Mouse (Mus musculus) mesoderm, embryonic 11.5 days (tissue): ENCODE measurements at regions not wholly inside any gene's neighbourhood (a gene's known extent, or its start where the extent isn't known, plus 50 kb on each side); places are given as distances from the start of the nearest gene placed in this dataset.

Experiments used
- DNase-seq: peaks from one replicate; pipeline ENCODE4 v3.0.0-alpha.2; 2012; ENCODE audit warnings: low read depth, low spot score

- DNase-seq, result no peak
Measured at GRCm38 (mm10) chr8:10825192-10825926, 182.9 kb downstream of the Irs2 start.

DNA sequence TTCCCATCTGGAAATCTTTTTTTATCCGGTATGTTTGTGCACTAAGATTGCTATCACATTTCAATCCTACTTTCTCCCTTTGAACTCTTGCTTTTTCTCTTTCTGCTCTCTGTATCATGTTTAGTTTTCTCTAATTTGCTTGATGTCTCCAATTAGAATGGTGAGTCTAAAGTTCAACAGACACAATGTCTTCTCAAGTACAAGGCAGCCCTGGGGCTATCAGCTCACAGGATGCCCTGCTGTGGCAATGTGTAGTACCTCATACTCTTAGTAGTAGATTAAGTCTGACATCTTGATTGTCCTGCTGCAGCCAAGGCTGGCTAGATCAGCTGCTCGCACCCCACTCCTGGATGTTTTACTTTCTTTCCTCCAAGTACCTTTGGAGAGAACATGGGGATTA, 186.4 kb downstream of the Irs2 start:
- DNase-seq, result no peak

DNA sequence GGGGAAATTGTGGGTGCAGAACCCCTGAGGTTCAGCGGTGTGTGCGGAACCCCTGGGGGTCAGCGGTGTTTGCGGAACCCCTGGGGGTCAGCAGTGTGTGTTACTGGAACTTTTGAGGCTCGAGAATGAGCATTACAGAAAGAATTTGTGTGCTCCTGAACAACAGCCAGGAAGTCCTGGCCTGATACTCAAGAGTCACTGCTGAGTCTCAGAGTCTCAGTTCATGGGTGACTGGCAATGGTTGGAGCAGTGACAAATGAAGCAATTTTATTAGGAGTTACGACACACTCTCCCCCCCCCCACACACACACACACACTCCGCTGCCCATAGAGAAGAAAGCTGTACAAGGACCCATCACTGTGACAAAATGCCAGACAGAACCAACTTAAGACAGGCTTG, 193.8 kb downstream of the Irs2 start:
- no peak for DNase-seq

DNA sequence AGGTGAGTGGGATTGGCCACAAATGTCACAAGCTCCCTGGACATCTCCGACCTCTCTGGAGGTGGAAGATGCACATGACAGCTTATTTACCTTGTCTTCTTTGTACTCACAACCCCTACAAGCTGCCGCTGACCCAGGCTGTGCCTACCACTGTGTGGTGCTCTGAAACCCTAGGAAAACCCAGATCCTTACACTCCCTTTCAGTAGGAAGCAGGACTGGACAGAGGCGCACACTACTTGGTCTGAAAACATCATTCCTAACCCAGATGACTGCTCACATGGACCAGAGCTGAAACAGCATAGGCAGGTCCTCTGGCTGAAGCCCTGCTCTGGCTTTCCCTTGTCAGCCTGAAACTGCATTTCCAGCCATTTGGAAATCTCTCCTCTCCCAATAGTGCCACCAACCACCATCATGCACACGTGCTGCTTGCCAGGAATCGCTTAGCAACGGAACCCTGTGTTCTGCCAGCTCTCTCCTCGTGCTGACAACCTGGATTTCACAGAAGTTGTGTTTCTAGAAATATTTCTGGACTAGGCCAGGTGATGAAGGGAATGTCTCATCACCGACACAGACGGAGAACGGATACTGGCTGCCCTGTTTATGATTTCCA, 196.1 kb downstream of the Irs2 start:
- no peak for DNase-seq

DNA sequence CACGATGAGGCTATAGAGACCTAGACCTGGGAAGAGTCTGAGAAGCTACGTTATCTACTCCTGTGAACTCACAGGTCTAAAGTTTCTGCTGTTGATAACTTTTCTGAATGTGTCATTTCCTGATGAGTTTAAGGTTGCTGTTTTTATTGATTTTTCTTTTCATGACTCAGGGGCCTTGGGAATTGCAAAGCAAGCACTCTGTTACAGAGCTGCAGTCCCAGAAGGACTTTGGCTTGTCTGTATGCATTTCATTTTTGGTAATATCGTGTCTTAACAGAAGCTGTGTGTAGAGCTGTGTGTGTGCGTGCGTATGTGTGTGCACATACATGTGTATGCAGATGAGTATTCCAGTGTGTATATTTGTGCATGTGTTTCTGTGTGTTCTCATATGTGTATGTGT, 201.2 kb downstream of the Irs2 start:
- no peak for DNase-seq

- DNase-seq, result peak; percentile 58
Measured at GRCm38 (mm10) chr8:10805405-10806151, 202.7 kb downstream of the Irs2 start.

DNA sequence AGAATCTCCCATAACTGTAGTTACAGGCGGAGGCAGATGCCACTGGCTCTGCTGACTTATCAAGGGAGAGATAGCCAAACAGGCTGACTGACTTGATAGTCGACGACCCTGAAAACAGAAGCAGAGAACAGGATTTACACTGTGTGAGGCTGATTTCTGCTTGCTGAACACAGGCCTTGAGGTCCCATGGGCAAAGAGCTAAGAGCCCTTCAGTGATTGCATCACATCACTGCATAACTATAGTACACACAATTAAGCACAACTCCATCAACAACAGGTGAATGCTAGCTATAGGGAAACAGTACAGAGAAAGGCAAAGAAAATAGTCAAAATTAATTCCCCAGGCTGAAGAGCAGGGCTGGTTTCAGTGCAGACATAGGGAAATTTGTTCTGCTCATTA, 203.3 kb downstream of the Irs2 start:
- no peak for DNase-seq

DNA sequence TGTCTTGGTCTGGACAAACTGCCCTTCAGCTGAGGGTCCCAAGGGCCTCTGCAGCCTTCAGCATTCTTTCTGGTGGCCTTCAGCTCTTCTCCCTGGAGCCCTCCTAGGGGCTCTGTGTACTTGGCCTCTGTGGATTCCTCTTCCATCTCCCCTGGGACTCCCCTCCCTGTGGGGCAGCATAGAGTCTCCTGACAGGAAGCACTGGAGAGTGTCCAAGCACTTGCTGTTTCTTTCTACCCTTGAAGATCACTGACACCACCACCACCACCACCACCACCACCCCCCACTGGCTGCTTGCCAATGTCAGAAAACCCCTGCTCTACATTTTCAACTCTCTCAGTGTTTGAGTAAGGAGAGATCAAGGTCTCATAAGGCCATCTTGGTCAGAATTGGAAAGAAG, 206.3 kb downstream of the Irs2 start:
- DNase-seq, result no peak

DNA sequence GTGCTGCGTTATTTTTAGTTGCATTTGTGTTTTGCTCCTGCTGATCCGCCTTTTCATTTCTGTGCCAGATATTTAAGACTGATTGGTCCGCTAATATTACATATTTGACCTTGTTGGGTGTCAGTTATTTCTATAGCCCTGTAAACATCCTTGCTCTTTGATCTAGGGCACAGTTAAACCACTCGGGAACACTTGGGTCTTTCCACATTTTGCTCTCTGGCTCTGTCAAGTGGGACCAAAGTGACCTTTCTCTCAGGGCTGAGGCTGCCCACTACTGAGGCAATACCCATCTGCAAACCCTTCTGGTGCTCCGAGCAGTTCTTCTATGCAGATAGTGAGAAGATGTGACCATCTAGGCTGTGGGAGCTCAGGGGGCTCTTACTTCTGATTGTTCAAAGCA, 206.7 kb downstream of the Irs2 start:
- DNase-seq, result no peak

- no peak for DNase-seq
Measured at GRCm38 (mm10) chr8:10798444-10798843, 209.8 kb downstream of the Irs2 start.

GRCm38 (mm10) chr8:10794367-10795189, 213.7 kb downstream of the Irs2 start:
- peak; percentile 65 for DNase-seq

DNA sequence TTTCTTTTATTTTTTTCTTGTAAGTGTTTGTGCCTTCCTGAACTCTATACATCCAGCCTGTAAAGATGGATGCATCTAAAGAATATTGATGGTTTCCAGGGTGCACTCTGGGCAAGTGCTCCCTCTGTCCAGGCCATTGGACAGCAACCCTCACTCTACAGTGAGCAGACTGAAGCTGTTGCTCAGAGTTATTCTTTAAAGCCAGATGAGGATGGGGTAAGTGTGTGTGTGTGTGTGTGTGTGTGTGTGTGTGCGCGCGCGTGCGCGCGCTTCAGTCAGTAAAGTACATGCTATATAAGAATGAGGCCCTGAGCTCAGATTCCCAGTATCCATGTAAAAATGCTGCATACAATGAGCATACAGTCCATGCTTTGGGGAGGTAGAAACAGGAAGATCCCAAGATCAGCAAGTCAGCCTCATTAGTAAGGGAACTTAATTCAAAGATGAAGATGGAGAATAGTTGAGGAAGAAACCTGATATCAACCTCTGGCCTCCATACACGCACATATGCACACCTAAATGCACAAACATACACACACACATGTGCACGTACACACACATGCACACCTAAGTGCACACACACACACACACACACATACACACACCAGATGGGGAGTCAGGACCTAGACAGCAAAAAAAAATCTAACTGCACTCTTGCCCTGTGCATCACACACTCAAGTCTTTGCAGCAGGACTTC, 214.4 kb downstream of the Irs2 start:
- DNase-seq, result no peak

DNA sequence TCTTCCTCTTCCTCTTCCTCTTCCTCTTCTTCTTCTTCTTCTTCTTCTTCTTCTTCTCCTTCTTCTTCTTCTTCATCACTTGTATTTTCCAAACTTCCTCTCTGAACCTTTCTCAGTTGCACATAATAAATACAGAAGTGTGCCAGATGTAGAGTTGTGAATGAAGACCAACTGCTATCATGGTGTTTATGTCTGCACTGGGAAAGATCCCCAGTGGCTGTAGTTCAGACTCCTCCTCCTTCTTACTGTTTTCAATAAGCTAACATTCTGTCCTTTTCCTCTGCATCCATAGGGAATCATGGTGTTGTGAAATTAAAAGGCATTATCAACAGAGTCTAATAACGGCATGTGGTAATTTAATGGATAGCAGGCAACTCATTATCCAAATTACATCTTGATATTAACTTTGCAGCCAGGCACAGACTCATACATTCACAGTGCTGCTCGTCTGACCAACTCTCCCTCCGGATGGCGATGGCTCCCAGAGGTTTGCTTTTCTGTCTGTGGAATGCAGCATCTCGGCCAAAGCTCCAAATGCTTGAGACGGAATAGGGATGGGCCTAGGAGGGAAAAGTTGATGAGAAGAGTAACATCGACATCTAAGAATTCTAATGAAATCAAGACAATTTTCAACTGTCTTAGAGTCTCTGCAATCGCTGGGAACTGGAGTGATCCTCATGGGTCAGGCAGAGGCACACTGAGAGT, 219.6 kb downstream of the Irs2 start:
- DNase-seq, result no peak

DNA sequence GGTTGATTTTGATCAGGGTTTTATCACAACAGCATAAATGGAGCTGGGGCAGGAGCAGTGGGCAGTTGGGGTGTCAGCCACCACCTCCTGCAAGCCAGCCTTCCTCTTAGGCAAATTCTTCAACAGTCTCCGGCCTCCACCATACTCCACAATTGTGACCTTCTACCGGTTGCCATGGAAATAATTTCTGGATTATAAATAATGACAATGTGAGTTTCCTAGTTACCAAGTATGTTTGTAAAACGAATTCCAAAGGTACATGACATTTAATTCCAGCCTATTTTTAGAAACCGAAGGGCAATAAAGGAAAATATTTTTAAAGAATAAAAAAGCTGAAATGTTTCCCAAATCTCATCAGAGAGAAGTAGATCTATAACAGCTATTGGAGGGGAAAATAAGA, 222.5 kb downstream of the Irs2 start:
- no peak for DNase-seq

DNA sequence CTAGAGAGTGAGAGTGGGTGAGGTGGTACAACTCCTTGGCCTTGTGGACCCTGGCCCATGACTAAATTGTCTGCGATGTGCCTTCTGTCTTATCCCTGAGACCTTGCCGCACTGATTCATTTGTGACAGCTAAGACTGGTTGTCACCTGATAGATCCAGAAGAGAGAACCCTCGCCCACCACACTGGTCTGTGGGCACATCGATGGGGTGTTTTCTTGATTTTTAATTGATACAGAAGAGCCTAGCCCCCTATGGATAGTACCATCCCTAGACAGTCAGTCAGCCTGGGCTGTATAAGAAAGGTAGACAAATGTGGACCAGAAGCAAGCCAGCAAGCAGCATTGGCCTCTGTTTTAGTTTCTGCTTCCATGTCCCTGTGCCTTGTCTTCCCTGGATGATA, 222.9 kb downstream of the Irs2 start:
- DNase-seq, result no peak

- DNase-seq, result no peak
Measured at GRCm38 (mm10) chr8:10784481-10784880, 223.8 kb downstream of the Irs2 start.

- DNase-seq, result no peak
Measured at GRCm38 (mm10) chr8:10781860-10782259, 226.4 kb downstream of the Irs2 start.

- DNase-seq, result no peak
Measured at GRCm38 (mm10) chr8:10779636-10780035, 228.6 kb downstream of the Irs2 start.

DNA sequence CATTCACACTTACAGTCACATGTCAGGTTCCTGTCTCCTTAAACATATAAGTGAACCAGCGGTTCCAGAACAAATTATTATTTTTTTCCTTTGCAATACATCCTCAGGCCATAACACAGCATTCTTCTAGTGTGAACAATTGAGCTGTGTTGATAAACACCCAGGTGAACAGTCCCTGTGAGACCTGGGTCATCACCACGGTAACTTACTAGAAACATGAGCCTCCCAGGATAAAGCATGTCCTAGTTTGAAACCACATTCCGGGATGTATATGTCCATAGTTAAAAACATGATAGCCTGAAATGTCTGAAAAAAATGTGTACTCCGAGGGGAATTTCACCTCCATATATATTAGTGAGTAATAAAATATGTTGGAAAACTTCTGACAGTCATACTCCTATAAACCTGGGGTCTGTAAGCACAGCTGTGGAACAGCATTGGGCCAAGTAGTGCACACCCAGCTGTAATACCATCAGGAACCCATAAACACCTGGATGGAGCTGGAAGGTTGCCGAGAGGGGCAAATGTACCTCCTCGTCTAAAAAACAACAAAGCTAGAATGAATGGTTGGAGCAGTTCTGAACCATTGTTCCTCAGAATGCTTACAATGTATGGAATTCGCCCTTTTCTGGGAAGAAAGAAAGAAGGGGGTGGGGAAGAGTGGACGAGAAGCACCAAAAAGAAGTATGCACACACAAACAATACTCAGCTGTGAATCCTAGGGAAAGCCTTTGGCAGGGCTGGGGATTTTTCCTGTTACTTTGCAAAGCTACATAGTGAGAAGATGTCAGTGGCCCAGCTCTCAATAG, 232.9 kb downstream of the Irs2 start:
- no peak for DNase-seq

- DNase-seq, result no peak
Measured at GRCm38 (mm10) chr8:10774778-10775177, 233.5 kb downstream of the Irs2 start.
